Mouse (Mus musculus) common myeloid progenitor, adult 5-6 weeks (primary cell): ENCODE measurements around the gene Gm3404. TPM values are rescaled to one million over a fixed set of nuclear protein-coding genes. Genes with fewer than 3 reads are reported as not detected.
"Not testable (repeated sequence)": the region's sequence is repeated elsewhere in the genome, so short reads cannot be mapped to it uniquely, and the experiment has no call there.

Experiments
- ATAC-seq: replicated peaks from 2 replicates; pipeline ENCODE4 v1.8.0; 2016; ENCODE audit warnings: low read depth, mild to moderate bottlenecking, moderate TSS enrichment, inconsistent platforms; ENCODE audit not compliant: poor library complexity, severe bottlenecking
- total RNA-seq: library from RNA; stranded (forward); fragments of 200-1000, 187-1606 nt; gene quantifications from 2 replicates; pipeline ENCODE4 v1.2.3, GENCODE M21; 2017

Gene Gm3404
- not detected in 2 replicates for total RNA-seq

- not testable (repeated sequence) for ATAC-seq
Observed at GRCm38 (mm10) chr5:146525501-146525900, at the start of gene Gm3404. Gene Gm3404, plus strand, starts transcription at chr5:146525801.

GRCm38 (mm10) chr5:146479564-146479963 is 46.0 kb upstream of the Gm3404 start:
- ATAC-seq: not testable (repeated sequence)

GRCm38 (mm10) chr5:146481665-146482064 is 43.9 kb upstream of the Gm3404 start, which contains the start of gene Gm6408:
Gene Gm6408, plus strand, starts transcription at chr5:146481965.
- ATAC-seq: not testable (repeated sequence)

GRCm38 (mm10) chr5:146488959-146489358 is 36.6 kb upstream of the Gm3404 start:
- not testable (repeated sequence) for ATAC-seq

- not testable (repeated sequence) for ATAC-seq
Observed at GRCm38 (mm10) chr5:146491063-146491462, 34.5 kb upstream of the Gm3404 start, which contains the start of gene Gm6370. Gene Gm6370, plus strand, starts transcription at chr5:146491363.

GRCm38 (mm10) chr5:146502099-146502498 is 23.5 kb upstream of the Gm3404 start, which contains the start of gene 4930449I24Rik:
Gene 4930449I24Rik, plus strand, starts transcription at chr5:146502399.
- ATAC-seq: not testable (repeated sequence)

GRCm38 (mm10) chr5:146513823-146514222 is 11.8 kb upstream of the Gm3404 start, which contains the start of gene Gm3402:
Gene Gm3402, plus strand, starts transcription at chr5:146514123.
- not testable (repeated sequence) for ATAC-seq

- not testable (repeated sequence) for ATAC-seq
Observed at GRCm38 (mm10) chr5:146537347-146537746, 11.7 kb downstream of the Gm3404 start, which contains the start of gene Gm3409. Gene Gm3409, plus strand, starts transcription at chr5:146537647.

- ATAC-seq: not testable (repeated sequence)
Observed at GRCm38 (mm10) chr5:146555836-146556235, 30.2 kb downstream of the Gm3404 start, which contains the start of gene Gm3415. Gene Gm3415, plus strand, starts transcription at chr5:146556136.

GRCm38 (mm10) chr5:146564259-146564658 is 38.7 kb downstream of the Gm3404 start:
- ATAC-seq: no peak

- ATAC-seq: no peak
Observed at GRCm38 (mm10) chr5:146567054-146567453, 41.5 kb downstream of the Gm3404 start.

GRCm38 (mm10) chr5:146570179-146570578 is 44.6 kb downstream of the Gm3404 start:
- not testable (repeated sequence) for ATAC-seq

GRCm38 (mm10) chr5:146571830-146572734 is 46.5 kb downstream of the Gm3404 start:
- ATAC-seq: not testable (repeated sequence)

GRCm38 (mm10) chr5:146572735-146573042 is 47.1 kb downstream of the Gm3404 start:
- ATAC-seq: not testable (repeated sequence)

- ATAC-seq: no peak
Observed at GRCm38 (mm10) chr5:146576668-146577067, 51.1 kb downstream of the Gm3404 start.

Other genes with a start within 250 kb of the Gm3404 start
- not detected in 2 replicates for gene Wasf3, start 140.8 kb upstream of the Gm3404 start, total RNA-seq
- gene Gm6408, start 43.8 kb upstream of the Gm3404 start, total RNA-seq: not detected in 2 replicates
- not detected in 2 replicates for gene Gm6370, start 34.4 kb upstream of the Gm3404 start, total RNA-seq
- gene 4930449I24Rik, start 23.4 kb upstream of the Gm3404 start, total RNA-seq: not detected in 2 replicates
- not detected in 2 replicates for gene Gm3402, start 11.7 kb upstream of the Gm3404 start, total RNA-seq
- not detected in 2 replicates for gene Gm3409, start 11.8 kb downstream of the Gm3404 start, total RNA-seq
- not detected in 2 replicates for gene Gm3415, start 30.3 kb downstream of the Gm3404 start, total RNA-seq
- gene Gpr12, start 59.4 kb downstream of the Gm3404 start, total RNA-seq: not detected in 2 replicates